ENCODE assay signal across 23 mouse cellular contexts in genomic region chr2:46371755-46372154, GRCm38 (mm10).
DNase-seq lines count a peak whose midpoint lies in the region; ATAC-seq and TF ChIP-seq lines count a peak whose summit lies in the region.
"Had no signal": no experiment of that assay in that cellular context is flagged by ENCODE, and none has a peak within 500 bp of the region (broad histone marks: within the 10 kb centered on the region; RNA-seq: fewer than 3 reads in every experiment).

No protein-coding gene starts in this region.

- no peak for TF ChIP-seq POLR2A in MEL (IDR thresholded peaks at IDR 0.05; ENCODE audit: control insufficient read depth in 1 of 2, insufficient read depth in 1 of 2, low read depth in 1 of 2, low read length in 2 of 2, poor library complexity in 1 of 2)

- peak; percentile 17 for DNase-seq in 3T3-L1 (ENCODE audit: low read depth, low spot score)
- DNase-seq in A20 (ENCODE audit: low read depth, low spot score), result peak; percentile 59
- DNase-seq in MEL (ENCODE audit: low read depth, low spot score), result peak; percentile 34
- no peak for DNase-seq in cerebellum, postnatal 36 days
- no peak for DNase-seq in left cerebral cortex, adult 8-10 months (ENCODE audit: low spot score in 2 of 2)
- no peak for DNase-seq in spleen, postnatal 36 days (ENCODE audit: low spot score in 2 of 2)
- DNase-seq in heart, postnatal 36 days, result no peak
- DNase-seq: adrenal gland, adult 2 months; adrenal gland, postnatal 25 days; cerebellum, adult 2 months; cerebellum, postnatal 10 days; gastrocnemius, postnatal 10 days; heart, postnatal 4 days; kidney, adult 2 months had no signal

- H3K9ac ChIP-seq in MEL (ENCODE audit: control insufficient read depth, low read depth, low read length, poor library complexity, severe bottlenecking), result no peak overlapping the region
- H3K9ac ChIP-seq: embryonic facial prominence, embryonic 12.5 days; forebrain, embryonic 15.5 days; heart, embryonic 13.5 days; hindbrain, embryonic 12.5 days had no signal

- peak; percentile 36 to 69; a peak in 3 of 4 replicates for TF ChIP-seq EP300 in MEL (IDR thresholded peaks at IDR 0.05; ENCODE audit: low read depth in 1 of 2, low read length in 2 of 2)

- no peak overlapping the region for H3K4me3 ChIP-seq in MEL (ENCODE audit: control insufficient read depth in 1 of 2, insufficient read depth in 1 of 2, low read depth in 2 of 2, low read length in 2 of 2)
- H3K4me3 ChIP-seq: embryonic facial prominence, embryonic 12.5 days; forebrain, embryonic 15.5 days; heart, adult 2 months; heart, embryonic 13.5 days; hindbrain, embryonic 12.5 days had no signal

- H3K36me3 ChIP-seq in MEL (ENCODE audit: control insufficient read depth in 1 of 2, insufficient read depth in 2 of 2, low read length in 2 of 2), result peaks cover 0 to 24% of the 10 kb centered on the region in 2 experiments; a peak in 2 of 4 replicates
- H3K36me3 ChIP-seq: embryonic facial prominence, embryonic 12.5 days; forebrain, embryonic 15.5 days; G1E; heart, embryonic 13.5 days; hindbrain, embryonic 12.5 days had no signal

- H3K27me3 ChIP-seq in MEL (ENCODE audit: control insufficient read depth in 1 of 2, insufficient read depth in 2 of 2, low read length in 2 of 2), result no peaks in the 10 kb centered on the region
- H3K27me3 ChIP-seq: embryonic facial prominence, embryonic 12.5 days; forebrain, embryonic 15.5 days; heart, embryonic 13.5 days; hindbrain, embryonic 12.5 days; Patski had no signal

- ATAC-seq in granulocyte monocyte progenitor cell, adult 5-6 weeks (replicated peaks; ENCODE audit: poor library complexity, severe bottlenecking), result peak; percentile 8; the same call in 1 of the 2 replicates
- ATAC-seq: forebrain, embryonic 15.5 days; hindbrain, embryonic 16.5 days had no signal

- H3K27ac ChIP-seq in MEL (ENCODE audit: control insufficient read depth, low read depth, low read length), result no peak overlapping the region
- H3K27ac ChIP-seq: embryonic facial prominence, embryonic 12.5 days; forebrain, embryonic 15.5 days; heart, adult 2 months; heart, embryonic 13.5 days; hindbrain, embryonic 12.5 days had no signal

- peaks cover 0 to 18% of the 10 kb centered on the region in 2 experiments; a peak in 2 of 4 replicates for H3K4me1 ChIP-seq in MEL (ENCODE audit: control insufficient read depth in 1 of 2, insufficient read depth in 2 of 2, low read length in 2 of 2)
- H3K4me1 ChIP-seq: embryonic facial prominence, embryonic 12.5 days; forebrain, embryonic 15.5 days; hindbrain, embryonic 12.5 days had no signal

- intact Hi-C loops in heart, postnatal 36 days (cut with DNase I), result no loop called here

- no peak for TF ChIP-seq RAD21 in MEL (IDR thresholded peaks at IDR 0.05; ENCODE audit: low read depth, low read length)

- no peaks in the 10 kb centered on the region for H3K9me3 ChIP-seq in MEL (replicated peaks; ENCODE audit: insufficient read depth, low read length)
- H3K9me3 ChIP-seq: embryonic facial prominence, embryonic 12.5 days; forebrain, embryonic 15.5 days; G1E; heart, embryonic 13.5 days; hindbrain, embryonic 12.5 days had no signal

- no peak for TF ChIP-seq CTCF in MEL (IDR thresholded peaks at IDR 0.05 in 2 of 3, conservative IDR thresholded peaks at IDR 0.05 in 1 of 3; ENCODE audit: control insufficient read depth in 1 of 3, insufficient read depth in 1 of 3, low read depth in 2 of 3, low read length in 3 of 3, poor library complexity in 1 of 3, severe bottlenecking in 1 of 3)

- no peaks in the 10 kb centered on the region for H3K79me2 ChIP-seq in MEL (ENCODE audit: control insufficient read depth, insufficient read depth, low read length, poor library complexity)

TF ChIP-seq in MEL, 35 proteins besides CTCF, POLR2A, EP300 and RAD21:
- TF ChIP-seq POLR2AphosphoS5 (IDR thresholded peaks at IDR 0.05; ENCODE audit: borderline replicate concordance, low read depth, low read length) (no peak), USF2 (IDR thresholded peaks at IDR 0.05; ENCODE audit: borderline replicate concordance in 1 of 2, insufficient read depth in 1 of 2, low read depth in 1 of 2, low read length in 2 of 2) (no peak), MYB (IDR thresholded peaks at IDR 0.05; ENCODE audit: low read depth, low read length) (no peak), MAX (IDR thresholded peaks at IDR 0.05; ENCODE audit: low read length) (0 out of 2 replicates have a peak, but pooled peaks have one; percentile 16), ZC3H11A (IDR thresholded peaks at IDR 0.05; ENCODE audit: low read depth, low read length) (no peak), HCFC1 (IDR thresholded peaks at IDR 0.05; ENCODE audit: low read depth, low read length) (no peak), TCF12 (IDR thresholded peaks at IDR 0.05; ENCODE audit: low read depth, low read length) (0 out of 2 replicates have a peak, but pooled peaks have one; percentile 32), BHLHE40 (IDR thresholded peaks at IDR 0.05; ENCODE audit: borderline replicate concordance, low read depth, low read length) (no peak), KAT2A (conservative IDR thresholded peaks at IDR 0.05; ENCODE audit: low read depth, low read length) (no peak), SMC3 (IDR thresholded peaks at IDR 0.05; ENCODE audit: low read depth, low read length) (no peak), ZNF384 (IDR thresholded peaks at IDR 0.05; ENCODE audit: low read depth, low read length) (no peak), POLR2AphosphoS2 (IDR thresholded peaks at IDR 0.05; ENCODE audit: low read length) (no peak), NRF1 (IDR thresholded peaks at IDR 0.05; ENCODE audit: insufficient read depth, low read depth, low read length, poor library complexity, severe bottlenecking) (no peak), TBP (IDR thresholded peaks at IDR 0.05; ENCODE audit: low read depth, low read length) (no peak), ETS1 (IDR thresholded peaks at IDR 0.05; ENCODE audit: low read depth, low read length) (peak; percentile 62), GATA1 (IDR thresholded peaks at IDR 0.05; ENCODE audit: low read depth, low read length) (peak; percentile 62; the same call in 1 of the 2 replicates), MAFK (IDR thresholded peaks at IDR 0.05; ENCODE audit: borderline replicate concordance, low read depth, low read length) (no peak), GABPA (IDR thresholded peaks at IDR 0.05; ENCODE audit: low read depth, low read length) (no peak), RCOR1 (IDR thresholded peaks at IDR 0.05; ENCODE audit: low read depth, low read length) (peak; percentile 71; the same call in 1 of the 2 replicates), CHD2 (IDR thresholded peaks at IDR 0.05; ENCODE audit: low read length) (no peak), ZMIZ1 (IDR thresholded peaks at IDR 0.05; ENCODE audit: low read depth, low read length) (no peak), SIN3A (IDR thresholded peaks at IDR 0.05; ENCODE audit: low read length) (peak; percentile 22; the same call in 1 of the 2 replicates), MEF2A (IDR thresholded peaks at IDR 0.05; ENCODE audit: extremely low read depth, insufficient replicate concordance, low read depth, low read length, poor library complexity, severe bottlenecking) (peak; percentile 64; the same call in 1 of the 2 replicates), MYC (IDR thresholded peaks at IDR 0.05; ENCODE audit: low read depth, low read length) (no peak), MAZ (IDR thresholded peaks at IDR 0.05; ENCODE audit: low read depth, low read length) (no peak)

Comparison
In these comparisons a context has a peak if more than half of its experiments do, and no peak if none do; other contexts are left out.
1. DNase-seq: peak in 3T3-L1 (single experiment), A20 (single experiment) and MEL (single experiment); none in cerebellum, postnatal 36 days (0 of 2), left cerebral cortex, adult 8-10 months (0 of 2), spleen, postnatal 36 days (0 of 2) and heart, postnatal 36 days (0 of 2).